Mouse (Mus musculus): ENCODE measurements around the gene Tmem183a. TPM values are rescaled to one million over a fixed set of nuclear protein-coding genes. Genes with fewer than 3 reads are reported as not detected.

Gene Tmem183a
- total and polyA plus RNA-seq, 2 experiments from 2014 or later = 123 to 184 TPM

DNA sequence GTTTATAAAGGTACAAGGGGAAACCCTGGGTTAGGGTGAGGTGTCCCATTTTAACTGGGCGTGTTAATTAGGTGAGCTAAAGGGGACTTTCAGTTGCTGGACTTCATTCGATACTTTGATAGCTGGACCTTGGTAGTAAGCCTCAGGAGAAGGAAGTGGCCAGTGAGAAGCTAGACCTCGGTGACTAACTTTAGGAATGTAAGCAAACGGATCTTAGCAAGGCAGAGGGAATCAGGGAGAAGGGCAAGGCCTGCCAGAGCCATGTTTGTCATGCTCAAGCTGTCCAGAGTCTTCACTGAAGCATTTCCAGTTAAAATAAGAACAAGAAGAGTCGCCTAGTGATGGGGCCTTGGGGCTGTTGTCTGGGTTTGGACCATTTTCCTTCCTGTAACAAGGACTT lies 3.7 kb upstream of the Tmem183a start:
- Histone ChIP-seq H3K4me1 (ENCODE audit: insufficient read depth) (peaks cover 12% of the 10 kb centered on the region; the same call in 1 of the 2 replicates), H3K27me3 (ENCODE audit: insufficient read depth, low read length) (no peaks in the 10 kb centered on the region), H3K36me3 (ENCODE audit: insufficient read depth) (no peaks in the 10 kb centered on the region), H3K9me3 (ENCODE audit: low read length) (no peaks in the 10 kb centered on the region), H3K9ac (no peak overlapping the region), H3K4me3 (ENCODE audit: low read depth, low read length) (no peak overlapping the region), H3K27ac (ENCODE audit: low read depth, low read length) (no peak overlapping the region), H3K4me2 (ENCODE audit: low read depth) (no peak overlapping the region)
- TF ChIP-seq CTCF (IDR thresholded peaks at IDR 0.05; ENCODE audit: low read depth) = no peak
- DNase-seq (no peak), ATAC-seq (no peak)
- 71% methylated on average over 5 of the region's 5 CpGs for WGBS

DNA sequence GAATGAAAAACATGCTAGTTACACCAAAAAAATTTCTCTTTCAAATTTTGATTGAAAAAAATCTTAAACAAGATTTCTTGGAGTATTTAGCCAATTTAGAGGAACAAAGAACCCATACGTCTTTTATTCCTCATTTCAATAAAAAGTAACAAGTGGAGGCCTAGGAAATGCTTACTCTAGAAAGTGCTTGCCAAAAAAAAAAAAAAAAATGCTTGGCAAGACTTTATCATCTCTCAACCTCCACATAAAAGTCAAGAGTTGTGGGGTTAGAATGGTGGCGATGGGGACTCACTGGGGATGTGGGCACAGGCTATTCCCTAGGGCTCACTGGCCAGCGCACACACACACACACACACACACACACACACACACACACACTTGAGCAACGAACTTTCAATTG lies 1.4 kb upstream of the Tmem183a start:
- Histone ChIP-seq H3K4me2 (ENCODE audit: low read depth) (no peak overlapping the region), H3K27me3 (ENCODE audit: insufficient read depth, low read length) (no peaks in the 10 kb centered on the region), H3K4me3 (ENCODE audit: low read depth, low read length) (no peak overlapping the region), H3K36me3 (ENCODE audit: insufficient read depth) (peaks cover 11% of the 10 kb centered on the region), H3K9ac (no peak overlapping the region), H3K4me1 (ENCODE audit: insufficient read depth) (peaks cover 13% of the 10 kb centered on the region; the same call in 1 of the 2 replicates), H3K27ac (ENCODE audit: low read depth, low read length) (no peak overlapping the region), H3K9me3 (ENCODE audit: low read length) (no peaks in the 10 kb centered on the region)
- ATAC-seq = no peak
- no peak for TF ChIP-seq CTCF (IDR thresholded peaks at IDR 0.05; ENCODE audit: low read depth)
- DNase-seq = no peak
- WGBS = 73% methylated on average over 4 of the region's 4 CpGs

DNA sequence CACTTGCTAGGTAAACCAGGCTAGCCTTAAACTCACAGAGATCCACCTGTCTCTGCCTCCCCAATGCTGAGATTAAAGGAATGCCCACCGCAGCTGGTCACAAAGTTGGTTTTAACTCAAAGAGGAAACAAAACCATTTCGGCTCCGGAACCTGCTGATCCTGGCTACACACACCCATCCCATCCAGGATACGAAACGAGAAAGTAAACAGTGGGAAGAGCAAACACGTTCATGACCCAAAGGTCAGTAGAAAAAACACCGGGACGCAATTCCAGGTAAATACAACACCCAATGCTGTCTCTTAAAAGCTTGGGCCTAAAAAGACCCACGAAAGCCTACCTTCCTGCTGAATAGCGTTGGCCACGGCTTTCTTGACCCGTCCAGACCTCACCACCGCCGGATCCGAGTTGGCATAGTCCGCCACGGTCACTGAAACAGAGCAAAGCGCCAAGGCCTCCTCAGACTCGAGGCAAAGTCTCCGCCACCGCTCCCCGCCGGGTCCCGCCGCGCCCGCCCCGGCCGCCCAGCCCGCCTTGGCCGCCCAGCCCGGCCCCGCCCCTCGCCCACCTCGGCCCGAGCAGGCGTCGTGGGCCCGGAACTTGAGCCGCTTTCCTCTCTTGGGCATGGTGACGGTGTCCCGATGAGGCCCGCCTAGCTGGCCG lies 453 bp downstream of the Tmem183a start:
- 4% methylated on average over 41 of the region's 44 CpGs for WGBS
- ATAC-seq (peak; percentile 74), DNase-seq (no peak)
- no peak for TF ChIP-seq CTCF (IDR thresholded peaks at IDR 0.05; ENCODE audit: low read depth)
- H3K27me3 ChIP-seq (ENCODE audit: insufficient read depth, low read length) = no peaks in the 10 kb centered on the region
- H3K4me3 ChIP-seq (ENCODE audit: low read depth, low read length) = peak overlapping the region; percentile 88
- H3K9ac ChIP-seq = peak overlapping the region; percentile 90
- no peaks in the 10 kb centered on the region for H3K9me3 ChIP-seq (ENCODE audit: low read length)
- H3K4me2 ChIP-seq (ENCODE audit: low read depth) = peak overlapping the region; percentile 71
- H3K4me1 ChIP-seq (ENCODE audit: insufficient read depth) = peaks cover 13% of the 10 kb centered on the region; the same call in 1 of the 2 replicates
- peak overlapping the region; percentile 85 for H3K27ac ChIP-seq (ENCODE audit: low read depth, low read length)
- H3K36me3 ChIP-seq (ENCODE audit: insufficient read depth) = peaks cover 21% of the 10 kb centered on the region

DNA sequence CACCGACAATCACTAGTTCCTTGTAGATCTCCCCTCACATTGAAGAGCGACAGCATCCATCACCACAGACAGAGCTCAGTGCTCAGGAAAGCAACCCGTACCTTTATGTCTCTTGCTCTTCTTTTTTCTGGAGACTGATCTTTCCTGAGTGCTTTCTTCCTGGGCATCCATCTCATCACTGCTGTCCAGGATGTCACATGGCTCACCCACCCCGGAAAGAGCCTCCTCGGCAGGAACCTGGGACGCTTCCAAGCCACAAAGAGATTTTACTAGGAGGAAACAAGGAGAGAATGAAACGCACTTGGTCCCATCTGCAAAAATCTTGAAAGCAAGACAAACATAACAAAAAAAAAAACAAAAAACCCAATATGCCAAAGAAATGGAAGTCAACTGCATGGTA lies 1.1 kb downstream of the Tmem183a start:
- H3K4me2 ChIP-seq (ENCODE audit: low read depth) = peak overlapping the region; percentile 71
- no peak for TF ChIP-seq CTCF (IDR thresholded peaks at IDR 0.05; ENCODE audit: low read depth)
- H3K27ac ChIP-seq (ENCODE audit: low read depth, low read length) = no peak overlapping the region
- H3K4me1 ChIP-seq (ENCODE audit: insufficient read depth) = peaks cover 13% of the 10 kb centered on the region; the same call in 1 of the 2 replicates
- peak overlapping the region; percentile 88 for H3K4me3 ChIP-seq (ENCODE audit: low read depth, low read length)
- H3K36me3 ChIP-seq (ENCODE audit: insufficient read depth) = peaks cover 28% of the 10 kb centered on the region
- WGBS = 80% methylated on average over 7 of the region's 7 CpGs
- no peak for DNase-seq
- no peaks in the 10 kb centered on the region for H3K9me3 ChIP-seq (ENCODE audit: low read length)
- H3K9ac ChIP-seq = no peak overlapping the region
- no peak for ATAC-seq
- H3K27me3 ChIP-seq (ENCODE audit: insufficient read depth, low read length) = no peaks in the 10 kb centered on the region

DNA sequence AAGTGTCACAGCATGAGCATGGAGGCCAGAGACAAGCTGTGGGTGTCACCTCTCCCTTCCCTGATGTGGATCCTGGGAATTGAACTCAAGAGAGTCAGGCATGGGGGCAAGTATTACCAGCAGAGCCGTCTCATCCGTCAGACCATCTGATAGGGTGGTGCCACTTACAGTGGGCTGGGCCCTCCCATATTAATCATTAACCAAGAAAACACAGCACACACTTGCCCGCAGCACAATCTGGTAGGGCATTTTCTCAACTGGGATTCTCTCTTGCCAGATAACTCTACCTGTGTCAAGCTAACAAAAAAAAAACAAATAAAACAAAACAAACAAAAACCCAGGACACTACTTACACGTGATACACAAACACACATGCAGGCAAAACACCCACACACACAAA lies 4.3 kb downstream of the Tmem183a start:
- no peak overlapping the region for H3K4me2 ChIP-seq (ENCODE audit: low read depth)
- no peak for DNase-seq
- no peaks in the 10 kb centered on the region for H3K9me3 ChIP-seq (ENCODE audit: low read length)
- no peak for ATAC-seq
- peaks cover 12% of the 10 kb centered on the region; the same call in 1 of the 2 replicates for H3K4me1 ChIP-seq (ENCODE audit: insufficient read depth)
- H3K36me3 ChIP-seq (ENCODE audit: insufficient read depth) = peaks cover 52% of the 10 kb centered on the region
- 88% methylated on average over 4 of the region's 4 CpGs for WGBS
- H3K27me3 ChIP-seq (ENCODE audit: insufficient read depth, low read length) = no peaks in the 10 kb centered on the region
- H3K4me3 ChIP-seq (ENCODE audit: low read depth, low read length) = no peak overlapping the region
- H3K27ac ChIP-seq (ENCODE audit: low read depth, low read length) = no peak overlapping the region
- no peak for TF ChIP-seq CTCF (IDR thresholded peaks at IDR 0.05; ENCODE audit: low read depth)
- H3K9ac ChIP-seq = no peak overlapping the region

DNA sequence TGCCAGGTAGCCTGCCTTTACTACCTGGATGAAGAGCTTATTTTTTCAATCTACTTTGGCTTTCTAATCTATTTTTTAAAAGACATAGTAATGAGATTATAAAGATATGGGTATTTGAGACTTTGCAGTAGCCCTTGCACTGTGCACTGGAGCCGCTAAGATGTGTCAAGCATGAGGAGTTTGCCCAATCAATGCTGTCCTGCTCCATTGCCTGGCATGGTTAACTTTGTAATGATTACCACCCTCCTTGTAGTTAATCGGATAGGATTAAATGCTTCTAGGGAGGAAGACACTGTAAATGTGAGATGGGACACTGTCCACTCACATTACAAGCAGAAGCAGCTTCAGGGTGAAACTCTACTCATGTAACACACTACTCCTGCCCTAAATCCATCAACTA lies 8.5 kb downstream of the Tmem183a start:
- Histone ChIP-seq H3K36me3 (ENCODE audit: insufficient read depth) (peaks cover 73% of the 10 kb centered on the region), H3K9ac (no peak overlapping the region), H3K9me3 (ENCODE audit: low read length) (no peaks in the 10 kb centered on the region), H3K4me1 (ENCODE audit: insufficient read depth) (no peaks in the 10 kb centered on the region), H3K27ac (ENCODE audit: low read depth, low read length) (no peak overlapping the region), H3K4me2 (ENCODE audit: low read depth) (no peak overlapping the region), H3K27me3 (ENCODE audit: insufficient read depth, low read length) (no peaks in the 10 kb centered on the region), H3K4me3 (ENCODE audit: low read depth, low read length) (no peak overlapping the region)
- DNase-seq = no peak
- 94% methylated on average over 2 of the region's 2 CpGs for WGBS
- ATAC-seq = no peak
- no peak for TF ChIP-seq CTCF (IDR thresholded peaks at IDR 0.05; ENCODE audit: low read depth)

DNA sequence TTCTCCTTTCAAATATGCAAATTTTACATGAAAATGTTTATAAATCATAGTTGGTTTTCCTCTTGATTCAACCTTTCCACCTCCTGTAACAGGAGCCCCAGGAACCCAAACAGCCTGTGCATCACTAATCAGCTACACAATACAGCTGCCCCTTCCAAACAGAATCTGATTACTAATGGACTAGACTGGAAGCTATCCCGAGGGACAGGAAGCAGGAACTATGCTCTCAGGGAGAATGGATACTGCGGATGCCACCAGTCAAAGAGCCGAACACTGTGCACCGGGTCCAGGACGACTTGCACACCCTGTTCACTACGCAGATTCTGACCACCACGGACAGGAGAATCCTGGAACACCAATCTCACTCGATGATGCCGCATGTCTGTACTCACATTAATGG lies 14.0 kb downstream of the Tmem183a start:
- Histone ChIP-seq H3K4me3 (ENCODE audit: low read depth, low read length) (no peak overlapping the region), H3K9ac (no peak overlapping the region), H3K4me2 (ENCODE audit: low read depth) (no peak overlapping the region), H3K27ac (ENCODE audit: low read depth, low read length) (no peak overlapping the region), H3K9me3 (ENCODE audit: low read length) (no peaks in the 10 kb centered on the region), H3K36me3 (ENCODE audit: insufficient read depth) (peaks cover 47% of the 10 kb centered on the region), H3K4me1 (ENCODE audit: insufficient read depth) (no peaks in the 10 kb centered on the region), H3K27me3 (ENCODE audit: insufficient read depth, low read length) (no peaks in the 10 kb centered on the region)
- 87% methylated on average over 9 of the region's 9 CpGs for WGBS
- ATAC-seq (no peak), DNase-seq (no peak)
- TF ChIP-seq CTCF (IDR thresholded peaks at IDR 0.05; ENCODE audit: low read depth) = no peak
